Mouse (Mus musculus) liver, embryonic 14.5 days (tissue): ENCODE measurements around the gene Ccdc36.

Experiments used
- CTCF ChIP-seq: IDR thresholded peaks from 2 replicates; pipeline ENCODE4 v1.5.1; 2016; ENCODE audit warnings: antibody characterized with exemption, low read depth, control low read depth
- EP300 ChIP-seq: IDR thresholded peaks from 2 replicates; pipeline ENCODE4 v1.6.1; 2016; ENCODE audit warnings: antibody characterized with exemption, low read depth

DNA sequence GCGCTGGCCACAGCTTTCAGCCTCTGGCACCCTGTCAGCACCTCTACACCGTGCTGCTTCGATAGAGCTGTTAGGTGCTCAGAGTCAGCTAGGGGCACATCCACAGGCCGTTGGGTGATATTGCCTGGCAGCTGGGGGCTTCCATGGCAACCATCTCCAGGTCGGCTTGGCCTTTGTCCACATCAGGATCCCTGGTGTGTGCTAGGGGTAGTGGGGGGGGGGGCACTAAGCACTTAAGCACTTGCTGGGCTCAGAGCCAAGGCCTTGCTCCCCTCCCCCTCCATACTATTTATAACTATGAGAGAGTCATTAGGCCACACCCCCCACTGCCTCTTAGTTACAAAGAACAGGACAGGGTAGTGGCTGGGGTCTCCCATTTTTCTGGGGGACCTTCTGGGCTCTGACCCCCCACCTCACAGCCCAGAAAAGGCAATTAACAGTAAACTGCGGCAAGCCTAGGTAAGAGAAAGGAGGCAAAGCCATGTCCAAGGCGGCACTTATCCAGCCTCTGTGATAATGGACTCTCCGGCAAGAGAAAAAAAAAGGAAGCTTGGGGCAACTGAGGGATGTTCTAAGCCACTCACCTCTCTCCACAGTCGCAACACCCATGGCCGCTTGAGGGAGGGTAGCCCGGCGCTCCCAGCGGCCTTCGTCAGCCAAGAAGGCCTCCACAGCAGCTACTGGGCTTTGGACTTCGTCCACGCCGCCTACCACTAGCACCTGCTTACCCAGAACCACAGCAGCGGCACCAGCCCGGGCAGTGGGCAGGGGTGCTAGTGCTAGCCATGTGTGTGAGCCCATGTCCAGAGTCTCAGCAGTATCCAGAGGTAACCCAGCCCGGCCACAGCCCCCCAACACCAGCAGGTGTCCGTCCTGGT lies 22.2 kb upstream of the Ccdc36 start:
- no peak for TF ChIP-seq CTCF
- TF ChIP-seq EP300, result no peak
